Mouse (Mus musculus) thymus, adult 2 months (tissue): ENCODE results near the gene Vps37d. TPM values are rescaled to one million over a fixed set of nuclear protein-coding genes. Genes with fewer than 3 reads are reported as not detected.
"Not testable (repeated sequence)": the region's sequence is repeated elsewhere in the genome, so short reads cannot be mapped to it uniquely, and the experiment has no call there.

Source experiments
- DNase-seq: peaks from one replicate; pipeline ENCODE4 v3.0.0; 2021
- H3K27ac ChIP-seq: fragments of 200-500 bp; 2 replicates; pipeline ENCODE4 v1.5.1; 2012; ENCODE audit warnings: low read length, control low read depth; ENCODE audit not compliant: control insufficient read depth, insufficient read depth
- H3K27me3 ChIP-seq: fragments of 200-500 bp; 2 replicates; pipeline ENCODE4 v1.6.1; 2012; ENCODE audit warnings: mild to moderate bottlenecking, low read length, moderate library complexity, mixed read lengths; ENCODE audit not compliant: control insufficient read depth, insufficient read depth
- H3K36me3 ChIP-seq: fragments of 200-500 bp; 2 replicates; pipeline ENCODE4 v1.6.1; 2012; ENCODE audit warnings: mild to moderate bottlenecking, low read length, moderate library complexity; ENCODE audit not compliant: control insufficient read depth, insufficient read depth
- H3K4me1 ChIP-seq: fragments of 200-500 bp; replicated peaks from 2 replicates; pipeline ENCODE4 v1.6.1; 2012; ENCODE audit warnings: low read length; ENCODE audit not compliant: control insufficient read depth, insufficient read depth
- H3K4me3 ChIP-seq: fragments of 200-500 bp; 2 replicates; pipeline ENCODE4 v1.5.1; 2012; ENCODE audit warnings: mild to moderate bottlenecking, low read length, control low read depth, moderate library complexity; ENCODE audit not compliant: control insufficient read depth, insufficient read depth
- CTCF ChIP-seq: fragments of 200-500 bp; IDR thresholded peaks from 2 replicates; pipeline ENCODE4 v1.5.1; 2012; ENCODE audit warnings: mild to moderate bottlenecking, control low read depth, low read length, moderate library complexity, borderline replicate concordance; ENCODE audit not compliant: control insufficient read depth, poor library complexity, insufficient read depth; ENCODE audit errors: extremely low read depth
- POLR2A ChIP-seq: fragments of 200-500 bp; IDR thresholded peaks from 2 replicates; pipeline ENCODE4 v1.6.1; 2012; ENCODE audit warnings: mild to moderate bottlenecking, low read length, control low read depth, moderate library complexity; ENCODE audit not compliant: control insufficient read depth, poor library complexity, insufficient read depth; ENCODE audit errors: extremely low read depth
- WGBS: fragments of 180-500 bp; shearing (Covaris S2); methylation state at CpG from one replicate; pipeline ENCODE4 v1.1.7; 2018; 5-methylcytosine and 5-hydroxymethylcytosine counted together
- polyA plus RNA-seq: library from polyadenylated mRNA; depleted of rRNA; stranded (reverse); fragments of >200 nt; gene quantifications from 2 replicates; pipeline ENCODE4 v1.2.3, GENCODE M21; 2012

Vps37d gene
- polyA plus RNA-seq, 1 experiment: 2.3 TPM

DNA sequence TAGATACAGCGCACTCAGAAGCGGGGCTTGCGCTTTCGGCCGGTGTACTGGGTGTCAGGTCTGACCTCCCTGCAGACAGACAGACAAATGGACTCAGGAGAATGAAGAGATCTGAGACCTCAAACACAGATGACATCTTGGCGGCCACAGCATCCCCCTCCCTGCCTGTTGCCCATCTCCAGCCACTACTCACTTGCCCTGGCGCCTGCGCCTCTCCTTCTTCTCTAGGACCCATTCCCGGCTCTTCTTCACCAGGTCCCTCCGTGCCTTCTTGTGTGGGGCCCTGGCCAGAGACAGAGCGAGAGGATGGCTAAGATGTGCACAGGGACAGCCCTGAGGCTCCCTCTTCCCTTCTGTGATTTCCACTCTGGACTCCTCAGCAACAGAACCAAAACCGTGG lies 24.7 kb downstream of the Vps37d start:
- peaks cover 10% of the 10 kb centered on the region for H3K36me3 ChIP-seq

DNA sequence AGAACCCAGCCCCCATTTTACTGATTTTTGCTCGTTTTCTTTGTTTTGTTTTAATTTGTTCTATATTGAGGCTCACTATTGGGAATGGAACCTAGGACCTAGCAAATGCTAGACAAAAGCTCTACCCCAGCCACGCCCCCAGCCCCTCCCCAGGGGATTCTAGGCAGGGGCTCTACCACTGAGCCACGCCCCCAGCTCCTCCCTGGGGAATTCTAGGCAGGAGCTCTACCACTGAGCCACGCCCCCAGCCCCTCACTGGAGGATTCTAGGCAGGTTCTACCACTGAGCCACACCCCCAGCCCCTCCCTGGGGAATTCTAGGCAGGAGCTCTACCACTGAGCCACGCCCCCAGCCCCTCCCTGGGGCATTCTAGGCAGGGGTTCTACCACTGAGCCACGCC lies 28.8 kb downstream of the Vps37d start:
- DNase-seq, H3K36me3 ChIP-seq, H3K27me3 ChIP-seq, H3K4me3 ChIP-seq, H3K4me1 ChIP-seq, H3K27ac ChIP-seq: not testable (repeated sequence)
- WGBS: 94% methylated on average over 6 of the region's 6 CpGs

More for the DNA sequence above, 24.7 kb downstream of the Vps37d start:
- WGBS: 95% methylated on average over 12 of the region's 12 CpGs
- no peaks in the 10 kb centered on the region for H3K4me1 ChIP-seq
- no peak overlapping the region for H3K27ac ChIP-seq
- TF ChIP-seq POLR2A: no peak
- no peak for TF ChIP-seq CTCF
- DNase-seq: no peak
- H3K27me3 ChIP-seq: no peaks in the 10 kb centered on the region
- no peak overlapping the region for H3K4me3 ChIP-seq

DNA sequence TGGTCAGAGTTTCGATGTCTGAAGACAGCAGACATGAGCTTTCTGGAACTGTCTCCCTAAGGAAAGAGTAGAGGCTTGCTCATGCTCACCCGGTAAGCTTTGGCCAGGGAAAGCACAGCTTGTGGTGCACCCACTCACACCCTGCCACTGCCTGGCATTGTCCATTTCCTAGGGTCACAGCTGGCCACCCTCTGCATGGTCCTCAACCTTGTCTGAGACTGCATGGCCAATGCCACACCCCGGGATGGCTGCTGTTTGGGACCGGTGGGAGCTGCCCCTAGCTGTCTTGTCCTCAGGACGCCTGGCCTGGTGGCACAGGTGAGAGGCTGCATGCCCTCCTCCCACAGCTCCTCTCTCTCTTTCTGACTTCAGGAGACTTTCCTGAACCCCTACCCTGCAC lies 29.5 kb downstream of the Vps37d start:
- 92% methylated on average over 5 of the region's 5 CpGs for WGBS
- Histone ChIP-seq H3K36me3 (peaks cover 7% of the 10 kb centered on the region; the same call in 1 of the 2 replicates), H3K4me1 (no peaks in the 10 kb centered on the region), H3K27me3 (no peaks in the 10 kb centered on the region), H3K27ac (no peak overlapping the region), H3K4me3 (no peak overlapping the region)
- TF ChIP-seq CTCF: no peak
- TF ChIP-seq POLR2A: no peak
- no peak for DNase-seq

DNA sequence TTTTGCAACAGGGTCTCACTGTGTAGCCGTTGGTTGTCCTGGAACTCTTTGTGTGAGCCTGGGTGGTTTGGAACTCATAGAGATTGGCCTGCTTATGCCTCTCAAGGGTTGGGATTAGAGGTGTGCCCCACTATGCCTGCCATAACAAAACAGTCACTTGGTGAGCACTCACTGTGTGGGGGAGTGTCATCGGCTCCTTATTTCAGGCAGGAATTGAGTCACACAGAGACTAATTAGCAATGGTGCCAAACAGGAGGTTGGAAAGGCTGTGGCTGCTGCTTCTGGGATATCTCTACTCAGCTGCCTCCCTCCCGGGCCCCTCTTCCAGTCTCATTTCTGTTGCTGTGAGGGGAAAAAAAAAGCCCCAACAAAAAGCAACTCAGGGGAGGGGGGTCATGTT lies 33.5 kb downstream of the Vps37d start:
- Histone ChIP-seq H3K4me1 (no peaks in the 10 kb centered on the region), H3K36me3 (no peaks in the 10 kb centered on the region), H3K4me3 (no peak overlapping the region), H3K27me3 (no peaks in the 10 kb centered on the region), H3K27ac (no peak overlapping the region)
- no peak for TF ChIP-seq POLR2A
- TF ChIP-seq CTCF: no peak
- 98% methylated on average over 3 of the region's 3 CpGs for WGBS
- no peak for DNase-seq

DNA sequence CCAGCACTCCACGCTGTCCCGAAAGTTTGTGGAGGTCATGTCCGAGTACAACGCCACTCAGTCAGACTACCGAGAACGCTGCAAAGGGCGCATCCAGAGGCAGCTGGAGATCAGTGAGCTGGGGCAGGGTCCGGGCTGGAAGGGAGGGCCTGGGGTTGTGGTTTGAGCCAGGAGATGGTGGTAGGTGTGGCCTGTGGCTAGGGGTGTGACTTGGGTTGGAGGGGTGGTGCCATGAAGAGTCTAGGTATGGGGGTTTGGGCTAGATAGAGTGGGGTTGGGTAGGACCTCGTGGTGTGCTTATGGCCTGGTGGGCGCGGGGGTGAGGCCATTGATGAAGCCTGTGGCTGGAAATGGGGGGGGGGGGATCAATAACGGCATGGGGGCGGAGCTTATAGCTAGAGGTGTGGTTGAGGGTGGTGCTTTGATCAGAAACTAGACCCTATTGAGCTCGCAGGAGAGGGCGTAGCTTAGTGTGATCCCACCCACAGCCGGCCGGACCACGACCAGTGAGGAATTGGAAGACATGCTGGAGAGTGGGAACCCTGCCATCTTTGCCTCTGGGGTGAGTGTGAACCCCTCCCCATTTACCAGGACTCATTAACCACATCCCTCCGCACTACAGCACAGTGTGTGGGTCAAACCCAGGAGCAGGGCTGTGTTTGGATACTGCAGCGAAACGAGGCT lies 35.8 kb downstream of the Vps37d start:
- no peaks in the 10 kb centered on the region for H3K27me3 ChIP-seq
- no peak for DNase-seq
- H3K27ac ChIP-seq: no peak overlapping the region
- H3K4me3 ChIP-seq: no peak overlapping the region
- no peaks in the 10 kb centered on the region for H3K4me1 ChIP-seq
- no peak for TF ChIP-seq POLR2A
- no peak for TF ChIP-seq CTCF
- WGBS: 91% methylated on average over 21 of the region's 21 CpGs
- no peaks in the 10 kb centered on the region for H3K36me3 ChIP-seq

DNA sequence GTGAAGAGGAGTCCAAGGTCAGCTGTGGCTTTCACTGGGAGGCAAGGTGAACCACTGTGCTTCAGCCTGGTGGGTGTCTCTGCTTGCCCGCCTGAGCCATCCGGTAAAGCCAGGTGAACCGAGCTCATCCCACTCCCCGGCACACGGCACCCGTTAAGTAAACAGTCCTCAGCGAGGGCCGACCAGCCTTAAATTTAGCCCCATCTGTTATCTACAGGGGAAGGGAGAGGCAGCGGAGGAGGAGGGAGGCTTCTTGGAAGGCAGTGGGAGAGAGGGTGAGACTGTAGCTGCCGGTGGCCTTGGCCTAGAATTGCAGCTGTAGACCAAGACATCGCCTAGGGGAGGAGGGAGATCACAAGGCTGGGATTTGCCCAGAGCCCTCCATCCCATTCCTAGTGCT lies 37.3 kb downstream of the Vps37d start:
- H3K36me3 ChIP-seq: no peaks in the 10 kb centered on the region
- TF ChIP-seq CTCF (no peak), POLR2A (no peak)
- H3K4me3 ChIP-seq: no peak overlapping the region
- no peak overlapping the region for H3K27ac ChIP-seq
- 94% methylated on average over 11 of the region's 11 CpGs for WGBS
- no peaks in the 10 kb centered on the region for H3K4me1 ChIP-seq
- no peak for DNase-seq
- H3K27me3 ChIP-seq: no peaks in the 10 kb centered on the region

DNA sequence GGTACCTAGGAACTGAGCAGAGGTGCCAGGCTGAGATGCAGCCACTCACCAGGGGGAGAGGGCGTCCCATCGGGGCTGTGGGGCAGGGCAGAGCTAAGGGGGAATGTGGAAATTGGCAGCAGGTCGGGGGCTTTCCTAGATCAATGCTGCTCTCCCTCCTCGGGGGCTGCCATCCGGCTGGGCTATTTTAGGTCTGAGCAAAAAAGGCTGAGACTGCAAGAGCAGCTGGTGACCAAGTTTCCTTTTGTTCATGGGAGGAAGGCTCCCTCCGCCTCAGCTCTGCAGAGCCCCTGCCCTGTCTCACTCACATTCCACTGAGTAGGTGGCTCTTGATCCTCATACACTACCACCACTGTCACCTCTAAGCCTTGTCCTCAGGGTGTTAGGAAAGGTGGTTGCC lies 38.0 kb downstream of the Vps37d start:
- 23% methylated on average over 6 of the region's 6 CpGs for whole genome bisulfite sequencing
- H3K27me3 ChIP-seq: no peaks in the 10 kb centered on the region
- no peak overlapping the region for H3K27ac ChIP-seq
- TF ChIP-seq POLR2A (no peak), CTCF (no peak)
- DNase-seq: no peak
- no peak overlapping the region for H3K4me3 ChIP-seq
- no peaks in the 10 kb centered on the region for H3K36me3 ChIP-seq
- no peaks in the 10 kb centered on the region for H3K4me1 ChIP-seq
